Mouse (Mus musculus) hindlimb bud, embryonic 11.5 days (tissue): Measurements from ENCODE around the gene Otulinl.
"Not testable (repeated sequence)": the region's sequence is repeated elsewhere in the genome, so short reads cannot be mapped to it uniquely, and the experiment has no call there.

ENCODE experiments used
- DNase-seq: peaks from one replicate; pipeline ENCODE4 v3.0.0-alpha.2; 2012; ENCODE audit warnings: low read depth, low spot score; ENCODE audit errors: extremely low spot score

Otulinl gene

DNA sequence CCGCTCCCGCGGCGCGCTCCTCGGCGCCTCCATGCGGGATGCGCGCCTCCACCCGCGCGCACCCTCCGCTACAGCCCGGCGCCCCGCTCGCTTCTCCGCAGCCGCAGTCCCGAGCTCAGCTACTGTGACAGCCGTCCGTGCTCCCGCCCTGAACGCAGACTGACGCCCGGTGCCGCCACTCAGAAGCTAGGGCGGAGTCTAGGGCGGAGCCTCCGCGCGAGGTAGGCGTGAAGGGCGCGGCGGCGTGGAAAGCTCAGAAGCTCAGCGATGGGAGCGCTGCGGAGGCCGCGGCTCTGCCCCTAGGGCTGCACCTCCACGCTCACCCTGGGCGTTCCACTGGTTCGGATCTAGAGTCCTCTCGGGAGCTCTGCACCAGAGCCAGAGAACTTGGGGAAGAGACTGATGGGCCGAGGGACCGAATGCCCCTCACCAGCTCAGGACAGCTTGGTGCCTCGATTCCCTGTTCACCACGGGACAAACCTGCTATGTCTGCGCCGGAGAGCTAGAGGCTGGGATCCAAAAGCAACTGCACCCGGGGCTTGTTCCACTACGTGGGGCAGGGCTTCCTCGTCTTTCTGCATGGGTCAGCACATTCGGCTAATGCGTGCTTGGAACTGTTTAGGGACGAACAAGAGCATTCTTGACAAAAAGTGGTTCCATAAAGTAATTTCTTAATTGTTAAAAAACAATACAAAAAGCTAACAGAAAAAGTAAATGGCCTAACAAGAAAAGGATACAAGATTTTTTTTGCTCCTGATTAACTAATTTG, at the start of gene Otulinl:
TSS of gene Otulinl (minus strand) at position 161 of the 769 bp plus-strand sequence.
- peak; percentile 47 for DNase-seq

GRCm38 (mm10) chr15:27726228-27726627, 44.8 kb upstream of the Otulinl start:
- DNase-seq, result no peak

DNA sequence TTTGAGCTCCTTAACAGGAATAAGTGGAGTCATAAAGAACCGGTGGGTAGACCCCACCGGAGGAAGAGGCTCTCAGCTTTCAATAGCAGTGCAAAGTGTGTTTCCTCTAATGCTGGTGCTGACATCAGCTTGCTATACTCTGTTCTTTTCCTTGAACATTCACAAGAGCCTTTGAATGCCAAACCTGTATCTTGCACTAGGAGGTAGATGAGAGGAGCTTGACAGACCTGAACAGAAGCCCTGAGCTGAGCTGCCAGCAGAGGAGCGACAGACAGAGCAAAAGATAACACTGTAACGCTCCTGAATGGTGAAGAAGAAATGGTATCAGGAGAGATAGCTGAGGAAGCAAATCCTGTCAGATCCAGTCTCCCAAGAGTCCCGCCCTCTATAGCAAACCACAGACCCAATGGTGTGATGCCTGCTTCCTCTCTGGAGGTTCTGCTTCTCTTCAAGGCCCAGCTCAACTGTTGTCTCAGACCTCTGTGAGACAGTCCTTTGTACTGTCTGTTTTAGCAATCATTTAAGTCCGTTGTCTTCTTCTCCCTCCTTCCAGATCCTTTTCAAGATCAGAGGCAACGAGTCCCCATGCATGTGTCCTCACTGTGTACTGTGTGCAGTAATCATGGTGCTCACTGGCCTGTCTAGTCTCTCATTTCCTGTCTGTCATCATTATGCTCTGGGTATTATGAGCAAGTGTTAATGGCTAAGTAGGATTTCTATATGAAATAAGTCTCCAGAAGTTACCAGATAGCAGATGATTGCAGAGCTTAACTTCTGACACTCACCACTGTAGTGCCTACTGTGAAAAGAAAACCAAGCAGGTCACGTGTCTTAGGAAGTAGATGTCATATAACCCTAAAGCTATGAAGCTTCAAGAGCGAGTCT, 43.7 kb upstream of the Otulinl start:
- DNase-seq, result no peak

DNA sequence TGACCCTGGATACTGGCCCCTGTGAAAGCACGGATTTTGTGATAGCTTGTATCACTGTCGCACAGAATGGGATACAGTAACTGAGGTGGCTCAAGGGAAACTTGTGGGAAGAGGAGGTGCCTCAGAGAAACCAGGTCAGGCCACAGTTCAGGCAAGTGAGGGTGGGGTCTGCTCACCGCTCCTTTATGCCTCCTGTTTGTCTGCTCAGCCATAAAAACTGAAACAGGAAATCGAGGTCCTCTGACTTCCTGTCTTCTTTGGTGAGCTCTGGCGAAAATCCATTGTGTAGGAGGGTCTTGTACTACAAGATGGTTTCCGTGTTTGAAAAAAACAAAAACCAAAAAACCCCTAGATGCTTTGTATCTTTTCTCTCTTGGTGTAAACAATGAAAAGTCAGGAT, 42.9 kb upstream of the Otulinl start:
- no peak for DNase-seq

DNA sequence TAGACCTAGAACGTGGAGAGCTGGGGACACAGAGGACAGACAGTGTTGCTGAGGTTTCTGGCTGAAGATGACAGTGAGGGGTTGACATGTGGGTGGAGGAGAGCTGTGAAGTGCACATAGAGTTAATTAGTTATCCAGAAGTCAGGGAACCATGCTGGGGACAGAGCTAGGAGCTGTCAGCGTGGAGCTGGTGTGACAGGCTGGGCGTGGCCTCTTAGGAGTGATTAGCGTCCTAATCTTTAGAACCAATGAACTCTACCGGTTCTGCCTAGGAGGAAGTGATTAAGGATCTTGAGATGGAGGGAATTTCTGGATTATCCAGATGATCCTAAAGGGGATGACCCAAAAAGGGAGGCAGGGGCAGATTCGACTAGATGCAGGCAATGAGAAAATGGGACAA, 42.4 kb upstream of the Otulinl start:
- DNase-seq, result no peak

GRCm38 (mm10) chr15:27720297-27720696, 38.9 kb upstream of the Otulinl start:
- DNase-seq, result not testable (repeated sequence)

DNA sequence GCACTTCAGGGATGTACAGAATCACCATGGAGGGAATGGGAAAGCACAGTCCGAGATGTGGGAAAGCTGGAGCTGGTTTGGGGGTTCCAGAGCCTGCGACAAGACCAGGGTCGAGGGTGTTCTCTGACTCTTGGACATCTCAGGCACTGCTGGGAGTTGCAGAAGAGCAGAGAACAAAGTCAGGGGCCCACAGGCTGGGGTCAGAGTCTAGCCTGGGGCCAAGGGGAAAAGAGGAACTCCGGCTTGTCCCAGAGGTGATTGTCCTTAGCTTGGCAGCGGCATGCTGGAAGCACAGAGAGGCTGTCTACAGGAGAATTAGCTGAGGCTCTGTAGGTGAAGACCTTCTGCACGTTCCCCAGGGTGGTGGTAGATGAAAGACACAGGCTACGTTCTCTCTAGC, 37.3 kb upstream of the Otulinl start:
- DNase-seq, result no peak

DNA sequence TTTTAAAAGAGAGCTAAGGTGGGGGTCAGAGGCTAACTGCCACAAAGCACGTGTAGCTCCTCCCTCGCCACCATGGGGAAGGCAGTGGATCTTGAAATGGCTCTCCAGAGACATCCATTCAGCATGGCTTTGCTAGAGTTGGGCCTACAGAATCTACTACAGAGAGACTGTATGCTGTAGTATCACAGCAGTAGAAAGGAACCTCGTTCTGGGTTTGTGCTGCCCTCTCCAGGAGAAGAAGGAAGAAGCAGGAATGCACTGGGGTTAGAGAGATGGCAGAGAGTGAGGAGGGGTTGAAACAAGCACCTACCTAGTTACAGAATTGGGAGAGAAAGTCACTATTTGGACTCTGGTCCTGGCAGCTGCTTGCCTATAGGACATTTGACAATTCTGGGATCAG, 34.0 kb upstream of the Otulinl start:
- DNase-seq, result no peak

- DNase-seq, result no peak
These were observed 29.3 kb upstream of the Otulinl start for GRCm38 (mm10) chr15:27710698-27711097.

DNA sequence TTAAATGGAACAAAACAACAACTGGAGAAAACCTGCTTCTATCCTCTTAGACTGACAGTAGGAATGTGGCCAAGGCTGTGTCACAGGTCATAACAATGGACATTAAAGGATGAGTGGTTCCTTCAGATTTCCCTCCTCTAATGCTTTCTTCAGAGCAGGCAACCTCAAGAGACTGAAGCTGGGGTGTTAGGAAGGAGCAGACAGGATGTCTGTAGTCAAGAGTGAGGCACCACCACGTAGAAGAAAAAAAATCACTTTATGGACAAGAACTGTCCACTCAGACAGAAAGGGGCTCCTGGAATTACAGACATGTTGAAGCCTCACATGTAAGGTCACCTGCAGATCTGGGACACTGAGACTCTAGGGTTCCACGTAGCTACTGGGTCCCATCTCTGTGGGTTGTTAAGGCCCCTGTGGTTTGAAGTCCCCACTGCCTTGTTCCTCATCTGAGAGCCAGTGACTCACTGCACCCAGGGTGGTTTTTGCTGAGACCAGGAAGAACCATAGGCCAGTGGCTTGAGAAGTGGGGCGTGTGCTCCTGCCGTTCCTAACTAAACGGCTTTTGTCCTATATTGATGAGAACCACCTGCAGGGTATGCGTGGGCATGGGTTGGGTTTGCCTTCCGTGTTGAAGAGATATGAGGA, 27.7 kb upstream of the Otulinl start:
- no peak for DNase-seq

DNA sequence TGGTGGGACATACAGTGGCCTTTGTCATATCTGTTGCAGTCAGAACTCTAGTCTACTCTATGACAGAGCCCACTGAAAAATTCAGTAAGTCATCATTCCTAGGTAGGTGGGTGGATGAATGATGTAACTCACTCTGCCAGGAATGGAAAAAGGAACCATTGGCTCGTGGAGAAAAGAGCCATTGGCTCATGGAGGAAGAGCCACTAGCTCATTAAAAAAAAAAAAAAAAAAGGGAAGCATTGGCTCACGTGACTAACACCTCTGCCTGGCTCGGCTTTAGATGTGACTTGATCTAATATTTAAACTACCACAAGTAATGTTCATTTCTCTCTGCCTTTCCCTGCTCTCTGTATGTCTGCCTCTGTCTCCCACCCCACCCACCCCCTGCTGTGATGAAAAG, 27.1 kb upstream of the Otulinl start:
- DNase-seq, result no peak

DNA sequence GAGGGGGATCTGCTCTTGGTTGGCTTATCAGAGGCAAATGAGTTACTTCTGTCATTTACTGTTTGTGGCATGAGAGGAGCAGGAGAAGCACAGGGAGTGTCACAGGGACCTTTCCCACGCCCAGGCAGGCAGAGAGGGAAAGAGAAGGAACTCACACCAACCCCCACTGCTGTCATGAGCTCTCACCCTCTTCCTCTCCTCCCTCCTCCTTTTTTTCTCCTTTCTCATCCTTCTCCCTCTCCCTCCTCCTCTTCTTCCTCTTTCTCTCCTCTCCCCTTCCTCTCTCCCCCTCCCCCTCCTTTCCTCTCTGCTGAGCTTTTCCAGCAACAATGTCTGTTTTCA, 21.6 kb upstream of the Otulinl start:
- DNase-seq, result no peak

DNA sequence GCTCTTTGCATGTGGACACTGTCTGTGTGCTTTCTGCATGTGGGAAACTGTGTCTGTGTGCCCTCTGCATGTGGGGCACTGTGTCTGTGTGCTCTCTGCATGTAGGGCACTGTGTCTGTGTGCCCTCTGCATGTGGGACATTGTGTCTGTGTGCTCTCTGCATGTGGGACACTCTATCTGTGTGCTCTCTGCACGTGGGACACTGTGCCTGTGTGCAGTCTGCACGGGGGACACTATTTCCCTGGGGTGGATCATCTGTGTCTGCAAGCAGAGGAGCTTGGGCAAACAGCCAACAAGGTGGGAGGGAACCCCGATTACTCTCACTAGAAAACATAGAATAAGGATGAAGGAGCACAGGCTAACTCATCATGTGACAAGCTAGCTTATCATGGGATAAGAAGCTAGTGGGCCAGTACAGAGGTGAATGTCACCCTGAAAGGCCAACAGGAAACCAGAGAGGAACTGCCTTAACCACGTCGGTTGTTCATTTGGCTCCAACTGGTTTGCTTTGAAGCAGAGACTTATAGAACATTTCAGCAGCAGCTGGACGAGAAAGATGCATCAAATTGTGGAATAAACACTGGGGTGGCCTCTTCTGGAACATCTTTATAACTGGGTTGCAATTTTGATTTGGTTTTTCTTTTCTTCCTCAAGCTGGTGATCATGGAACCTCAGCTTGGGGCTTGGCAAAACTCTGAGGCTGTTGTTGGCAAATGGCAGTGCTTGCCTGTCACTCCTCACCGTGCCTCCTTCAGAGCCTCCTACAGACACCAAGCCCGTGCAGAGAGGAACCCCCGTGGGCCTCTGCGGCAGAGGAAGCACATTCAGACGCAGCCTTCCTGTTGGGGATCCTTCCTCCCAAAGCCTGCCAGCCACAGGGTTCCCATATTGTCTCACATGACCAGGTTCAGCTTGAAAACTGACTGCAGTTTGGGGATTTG, 20.9 kb upstream of the Otulinl start:
- no peak for DNase-seq

GRCm38 (mm10) chr15:27697632-27698031, 16.3 kb upstream of the Otulinl start:
- DNase-seq, result no peak

DNA sequence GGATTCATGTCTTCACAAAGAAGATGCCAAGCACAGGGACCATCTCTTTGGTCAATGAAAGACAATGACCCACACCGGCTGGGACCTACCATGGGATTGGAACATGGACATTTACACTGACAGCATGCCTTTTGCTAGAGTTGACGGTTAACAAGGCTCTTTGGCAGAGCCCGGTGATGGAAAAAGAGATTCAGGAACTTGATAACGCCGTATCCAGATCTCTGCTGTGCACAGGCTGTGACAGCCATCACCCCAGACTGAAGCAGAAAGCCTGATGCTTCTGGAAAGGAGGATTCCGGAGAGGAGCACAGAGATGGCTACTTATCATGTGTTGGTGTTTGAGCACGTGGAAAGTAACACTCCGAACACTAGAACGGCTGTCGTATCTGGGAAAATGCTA, 11.9 kb upstream of the Otulinl start:
- DNase-seq, result no peak

DNA sequence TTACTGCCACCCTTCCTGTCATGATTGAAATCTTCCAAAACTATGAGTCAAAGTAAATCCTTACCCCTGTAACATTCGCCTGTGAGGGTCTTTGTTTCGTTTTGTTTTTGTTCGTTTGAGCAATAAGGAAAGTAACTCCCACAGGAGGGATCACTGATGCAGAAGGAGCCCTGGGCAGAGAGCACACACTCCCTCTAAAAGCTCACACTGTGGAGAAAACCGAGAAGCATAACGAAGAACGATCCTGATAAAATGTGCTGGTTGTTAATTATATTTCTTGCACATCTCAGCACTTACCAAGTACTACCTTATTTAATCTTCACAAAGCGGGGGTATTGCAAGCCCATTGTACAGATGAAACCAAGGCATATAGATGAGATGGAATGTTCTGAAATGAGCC, 10.8 kb upstream of the Otulinl start:
- DNase-seq, result no peak

- DNase-seq, result no peak
These were observed 9.8 kb upstream of the Otulinl start for GRCm38 (mm10) chr15:27691213-27691612.

- DNase-seq, result no peak
These were observed 6.8 kb upstream of the Otulinl start for GRCm38 (mm10) chr15:27688041-27688651.

GRCm38 (mm10) chr15:27684813-27685212, 3.4 kb upstream of the Otulinl start:
- DNase-seq, result no peak

- no peak for DNase-seq
These were observed 1.8 kb upstream of the Otulinl start for GRCm38 (mm10) chr15:27683206-27683605.
